Mouse (Mus musculus): ENCODE measurements around the gene Coq9. TPM values are rescaled to one million over a fixed set of nuclear protein-coding genes. Genes with fewer than 3 reads are reported as not detected.

The Coq9 gene
- polyA plus RNA-seq, 1 experiment = 44.0 TPM

GRCm38 (mm10) chr8:94900617-94901016 is 62.5 kb downstream of the Coq9 start:
- Histone ChIP-seq H3K27me3 (ENCODE audit: control insufficient read depth, insufficient read depth, insufficient read length) (peaks cover 4% of the 10 kb centered on the region), H3ac (ENCODE audit: control insufficient read depth, insufficient read length, low read depth) (no peak overlapping the region), H3K4me3 (ENCODE audit: insufficient read depth, poor library complexity, severe bottlenecking) (no peak overlapping the region), H3K79me3 (ENCODE audit: low read depth) (no peaks in the 10 kb centered on the region), H3K36me3 (ENCODE audit: control insufficient read depth, insufficient read depth) (no peaks in the 10 kb centered on the region), H3K79me2 (ENCODE audit: control insufficient read depth, insufficient read depth) (no peaks in the 10 kb centered on the region)
- TF ChIP-seq MAX (IDR thresholded peaks at IDR 0.05) = no peak
- peak; percentile 7 for TF ChIP-seq MYOD1 (IDR thresholded peaks at IDR 0.05; ENCODE audit: control insufficient read depth, insufficient read length, low read depth)
- TF ChIP-seq USF1 (IDR thresholded peaks at IDR 0.05; ENCODE audit: low read depth) = no peak
- TF ChIP-seq FOSL1 (IDR thresholded peaks at IDR 0.05; ENCODE audit: insufficient read depth, low read length, poor library complexity, severe bottlenecking) = no peak

- Histone ChIP-seq H3K36me3 (ENCODE audit: control insufficient read depth, insufficient read depth) (peaks cover 2% of the 10 kb centered on the region), H3K79me3 (ENCODE audit: low read depth) (no peaks in the 10 kb centered on the region), H3ac (ENCODE audit: control insufficient read depth, insufficient read length, low read depth) (no peak overlapping the region), H3K27me3 (ENCODE audit: control insufficient read depth, insufficient read depth, insufficient read length) (peaks cover under 1% of the 10 kb centered on the region), H3K79me2 (ENCODE audit: control insufficient read depth, insufficient read depth) (no peaks in the 10 kb centered on the region), H3K4me3 (ENCODE audit: insufficient read depth, poor library complexity, severe bottlenecking) (no peak overlapping the region)
- TF ChIP-seq USF1 (IDR thresholded peaks at IDR 0.05; ENCODE audit: low read depth) (no peak), MYOG (IDR thresholded peaks at IDR 0.05; ENCODE audit: control insufficient read depth, extremely low read depth, insufficient read length) (no peak), FOSL1 (IDR thresholded peaks at IDR 0.05; ENCODE audit: insufficient read depth, low read length, poor library complexity, severe bottlenecking) (no peak), CEBPB (IDR thresholded peaks at IDR 0.05; ENCODE audit: low read depth) (no peak), MAX (IDR thresholded peaks at IDR 0.05) (no peak), CTCF (IDR thresholded peaks at IDR 0.05; ENCODE audit: control insufficient read depth, insufficient read depth, insufficient read length) (no peak), MYOD1 (IDR thresholded peaks at IDR 0.05; ENCODE audit: control insufficient read depth, insufficient read length, low read depth) (no peak)
Measured at GRCm38 (mm10) chr8:94901031-94901430, 62.9 kb downstream of the Coq9 start.

GRCm38 (mm10) chr8:94903709-94904108 is 65.6 kb downstream of the Coq9 start:
- no peak overlapping the region for H3K4me3 ChIP-seq (ENCODE audit: insufficient read depth, poor library complexity, severe bottlenecking)
- H3K36me3 ChIP-seq (ENCODE audit: control insufficient read depth, insufficient read depth) = peaks cover 11% of the 10 kb centered on the region
- H3K79me2 ChIP-seq (ENCODE audit: control insufficient read depth, insufficient read depth) = no peaks in the 10 kb centered on the region
- no peak overlapping the region for H3ac ChIP-seq (ENCODE audit: control insufficient read depth, insufficient read length, low read depth)
- H3K79me3 ChIP-seq (ENCODE audit: low read depth) = no peaks in the 10 kb centered on the region
- TF ChIP-seq MAX (IDR thresholded peaks at IDR 0.05) = no peak
- TF ChIP-seq CEBPB (IDR thresholded peaks at IDR 0.05; ENCODE audit: low read depth) = no peak
- no peak for TF ChIP-seq CTCF (IDR thresholded peaks at IDR 0.05; ENCODE audit: control insufficient read depth, insufficient read depth, insufficient read length)
- TF ChIP-seq MYOD1 (IDR thresholded peaks at IDR 0.05; ENCODE audit: control insufficient read depth, insufficient read length, low read depth) = no peak
- TF ChIP-seq MYOG (IDR thresholded peaks at IDR 0.05; ENCODE audit: control insufficient read depth, extremely low read depth, insufficient read length) = no peak
- no peak for TF ChIP-seq USF1 (IDR thresholded peaks at IDR 0.05; ENCODE audit: low read depth)
- TF ChIP-seq FOSL1 (IDR thresholded peaks at IDR 0.05; ENCODE audit: insufficient read depth, low read length, poor library complexity, severe bottlenecking) = no peak
- H3K27me3 ChIP-seq (ENCODE audit: control insufficient read depth, insufficient read depth, insufficient read length) = no peaks in the 10 kb centered on the region

Other genes starting within 250 kb of the Coq9 start
- 6.5 TPM for gene Rspry1, start 236.4 kb upstream of the Coq9 start, polyA plus RNA-seq (2012; fragmentation: generic; extraction: Trizol)
- gene Fam192a, start 236.3 kb upstream of the Coq9 start, polyA plus RNA-seq (2012; fragmentation: generic; extraction: Trizol) = 23.6 TPM
- 65.5 TPM for gene Arl2bp, start 171.7 kb upstream of the Coq9 start, polyA plus RNA-seq (2012; fragmentation: generic; extraction: Trizol)
- 0.07 TPM for gene Pllp, start 142.0 kb upstream of the Coq9 start, polyA plus RNA-seq (2012; fragmentation: generic; extraction: Trizol)
- gene Ccl22, start 92.7 kb upstream of the Coq9 start, polyA plus RNA-seq (2012; fragmentation: generic; extraction: Trizol) = not detected
- gene Cx3cl1, start 66.3 kb upstream of the Coq9 start, polyA plus RNA-seq (2012; fragmentation: generic; extraction: Trizol) = 12.5 TPM
- gene Ccl17, start 27.9 kb upstream of the Coq9 start, polyA plus RNA-seq (2012; fragmentation: generic; extraction: Trizol) = 0.55 TPM
- gene Ciapin1, start within 50 bp of the Coq9 start, polyA plus RNA-seq (2012; fragmentation: generic; extraction: Trizol) = 115 TPM
- gene Polr2c, start 19.1 kb downstream of the Coq9 start, polyA plus RNA-seq (2012; fragmentation: generic; extraction: Trizol) = 124 TPM
- gene Dok4, start 38.0 kb downstream of the Coq9 start, polyA plus RNA-seq (2012; fragmentation: generic; extraction: Trizol) = 6.7 TPM
- gene Ccdc102a, start 79.8 kb downstream of the Coq9 start, polyA plus RNA-seq (2012; fragmentation: generic; extraction: Trizol) = 28.1 TPM
- 0.18 TPM for gene Adgrg5, start 85.4 kb downstream of the Coq9 start, polyA plus RNA-seq (2012; fragmentation: generic; extraction: Trizol)
- gene Adgrg1, start 136.4 kb downstream of the Coq9 start, polyA plus RNA-seq (2012; fragmentation: generic; extraction: Trizol) = 2.8 TPM
- 19.4 TPM for gene Adgrg3, start 179.4 kb downstream of the Coq9 start, polyA plus RNA-seq (2012; fragmentation: generic; extraction: Trizol)
- 0.09 TPM for gene Drc7, start 216.8 kb downstream of the Coq9 start, polyA plus RNA-seq (2012; fragmentation: generic; extraction: Trizol)
- 23.7 TPM for gene Katnb1, start 242.9 kb downstream of the Coq9 start, polyA plus RNA-seq (2012; fragmentation: generic; extraction: Trizol)

Data from C2C12 (cell line).